Mouse (Mus musculus): ENCODE measurements around the gene Clstn3.
"Not testable (repeated sequence)": the region's sequence is repeated elsewhere in the genome, so short reads cannot be mapped to it uniquely, and the experiment has no call there.

The Clstn3 gene

GRCm38 (mm10) chr6:124478874-124479572 is 14.4 kb upstream of the Clstn3 start:
- DNase-seq (ENCODE audit: low spot score): no peak

GRCm38 (mm10) chr6:124477922-124478651 is 13.5 kb upstream of the Clstn3 start:
- DNase-seq (ENCODE audit: low spot score): no peak

GRCm38 (mm10) chr6:124477221-124477655 is 12.6 kb upstream of the Clstn3 start:
- DNase-seq (ENCODE audit: low spot score): no peak

- no peak for DNase-seq (ENCODE audit: low spot score)
Measured at GRCm38 (mm10) chr6:124476796-124477195, 12.2 kb upstream of the Clstn3 start.

- no peak for DNase-seq (ENCODE audit: low spot score)
Measured at GRCm38 (mm10) chr6:124476216-124476615, 11.6 kb upstream of the Clstn3 start.

GRCm38 (mm10) chr6:124475335-124476075 is 10.9 kb upstream of the Clstn3 start:
- DNase-seq (ENCODE audit: low spot score): not testable (repeated sequence)

- DNase-seq (ENCODE audit: low spot score): no peak
Measured at GRCm38 (mm10) chr6:124474621-124475020, 10.0 kb upstream of the Clstn3 start.

GRCm38 (mm10) chr6:124472801-124473200 is 8.2 kb upstream of the Clstn3 start:
- peak; percentile 56 for DNase-seq (ENCODE audit: low spot score)

- not testable (repeated sequence) for DNase-seq (ENCODE audit: low spot score)
Measured at GRCm38 (mm10) chr6:124471783-124472638, 7.4 kb upstream of the Clstn3 start.

GRCm38 (mm10) chr6:124471121-124471520 is 6.5 kb upstream of the Clstn3 start:
- DNase-seq (ENCODE audit: low spot score): no peak

- DNase-seq (ENCODE audit: low spot score): no peak
Measured at GRCm38 (mm10) chr6:124465729-124466128, 1.1 kb upstream of the Clstn3 start.

GRCm38 (mm10) chr6:124465299-124465698 is 705 bp upstream of the Clstn3 start:
- no peak for DNase-seq (ENCODE audit: low spot score)

- peak; percentile 27 for DNase-seq (ENCODE audit: low spot score)
Measured at GRCm38 (mm10) chr6:124463881-124464291, 708 bp downstream of the Clstn3 start.

- no peak for DNase-seq (ENCODE audit: low spot score)
Measured at GRCm38 (mm10) chr6:124459388-124459787, 5.2 kb downstream of the Clstn3 start.

GRCm38 (mm10) chr6:124458505-124458904 is 6.1 kb downstream of the Clstn3 start:
- DNase-seq (ENCODE audit: low spot score): no peak

GRCm38 (mm10) chr6:124457827-124458226 is 6.8 kb downstream of the Clstn3 start:
- no peak for DNase-seq (ENCODE audit: low spot score)

- DNase-seq (ENCODE audit: low spot score): no peak
Measured at GRCm38 (mm10) chr6:124456243-124456642, 8.4 kb downstream of the Clstn3 start.

GRCm38 (mm10) chr6:124453756-124454155 is 10.8 kb downstream of the Clstn3 start:
- no peak for DNase-seq (ENCODE audit: low spot score)

GRCm38 (mm10) chr6:124451995-124452394 is 12.6 kb downstream of the Clstn3 start:
- no peak for DNase-seq (ENCODE audit: low spot score)

- no peak for DNase-seq (ENCODE audit: low spot score)
Measured at GRCm38 (mm10) chr6:124449668-124450383, 14.8 kb downstream of the Clstn3 start.

All from layer of hippocampus, adult 11-12 months (tissue).